Mouse (Mus musculus): Measurements from ENCODE around the gene Ctrb1. TPM values are rescaled to one million over a fixed set of nuclear protein-coding genes. Genes with fewer than 3 reads are reported as not detected.

The Ctrb1 gene
- total and polyA plus RNA-seq, 2 experiments from 2014 or later = 3.4 TPM; not detected in 1

GRCm38 (mm10) chr8:111731231-111731977 is 40.6 kb upstream of the Ctrb1 start:
- peak overlapping the region; percentile 88 for H3K9ac ChIP-seq (replicated peaks; ENCODE audit: low read depth, low read length)
- TF ChIP-seq EP300 (IDR thresholded peaks at IDR 0.05; ENCODE audit: low read depth) = no peak
- no peak for TF ChIP-seq CTCF (IDR thresholded peaks at IDR 0.05; ENCODE audit: low read depth)
- DNase-seq (ENCODE audit: low spot score) = no peak
- peak overlapping the region; percentile 92 for H3K4me2 ChIP-seq (ENCODE audit: low read depth, low read length)
- under 1% methylated on average over 36 of the region's 39 CpGs for WGBS
- H3K9me3 ChIP-seq (replicated peaks; ENCODE audit: control insufficient read depth, low read length) = no peaks in the 10 kb centered on the region
- no peaks in the 10 kb centered on the region for H3K27me3 ChIP-seq (ENCODE audit: control insufficient read depth, insufficient read depth, low read length)
- peak overlapping the region; percentile 88 for H3K4me3 ChIP-seq (ENCODE audit: low read depth, low read length)
- peaks cover 91% of the 10 kb centered on the region for H3K4me1 ChIP-seq (ENCODE audit: control insufficient read depth, insufficient read depth)
- no peaks in the 10 kb centered on the region for H3K36me3 ChIP-seq (replicated peaks; ENCODE audit: control insufficient read depth, insufficient read depth, low read length)
- peak overlapping the region; percentile 96 for H3K27ac ChIP-seq (ENCODE audit: low read depth)
- peak; percentile 16 for ATAC-seq (ENCODE audit: insufficient read depth, low read depth)

GRCm38 (mm10) chr8:111729233-111730170 is 38.7 kb upstream of the Ctrb1 start:
- Histone ChIP-seq H3K9me3 (replicated peaks; ENCODE audit: control insufficient read depth, low read length) (no peaks in the 10 kb centered on the region), H3K27me3 (ENCODE audit: control insufficient read depth, insufficient read depth, low read length) (no peaks in the 10 kb centered on the region), H3K9ac (replicated peaks; ENCODE audit: low read depth, low read length) (peak overlapping the region; percentile 88), H3K27ac (ENCODE audit: low read depth) (peak overlapping the region; percentile 96), H3K4me3 (ENCODE audit: low read depth, low read length) (peak overlapping the region; percentile 88), H3K36me3 (replicated peaks; ENCODE audit: control insufficient read depth, insufficient read depth, low read length) (no peaks in the 10 kb centered on the region), H3K4me1 (ENCODE audit: control insufficient read depth, insufficient read depth) (peaks cover 88% of the 10 kb centered on the region), H3K4me2 (ENCODE audit: low read depth, low read length) (peak overlapping the region; percentile 92)
- no peak for TF ChIP-seq EP300 (IDR thresholded peaks at IDR 0.05; ENCODE audit: low read depth)
- no peak for TF ChIP-seq CTCF (IDR thresholded peaks at IDR 0.05; ENCODE audit: low read depth)
- DNase-seq (ENCODE audit: low spot score) (peak; percentile 63), ATAC-seq (ENCODE audit: insufficient read depth, low read depth) (no peak; the same call in 1 of the 2 replicates)
- WGBS = 12% methylated on average over 7 of the region's 7 CpGs

- H3K4me2 ChIP-seq (ENCODE audit: low read depth, low read length) = no peak overlapping the region
- no peaks in the 10 kb centered on the region for H3K27me3 ChIP-seq (ENCODE audit: control insufficient read depth, insufficient read depth, low read length)
- no peak for ATAC-seq (ENCODE audit: insufficient read depth, low read depth)
- WGBS = 54% methylated on average over 5 of the region's 5 CpGs
- peaks cover 85% of the 10 kb centered on the region for H3K4me1 ChIP-seq (ENCODE audit: control insufficient read depth, insufficient read depth)
- H3K4me3 ChIP-seq (ENCODE audit: low read depth, low read length) = no peak overlapping the region
- TF ChIP-seq CTCF (IDR thresholded peaks at IDR 0.05; ENCODE audit: low read depth) = no peak
- TF ChIP-seq EP300 (IDR thresholded peaks at IDR 0.05; ENCODE audit: low read depth) = no peak
- no peaks in the 10 kb centered on the region for H3K36me3 ChIP-seq (replicated peaks; ENCODE audit: control insufficient read depth, insufficient read depth, low read length)
- no peak overlapping the region for H3K9ac ChIP-seq (replicated peaks; ENCODE audit: low read depth, low read length)
- DNase-seq (ENCODE audit: low spot score) = no peak
- H3K9me3 ChIP-seq (replicated peaks; ENCODE audit: control insufficient read depth, low read length) = no peaks in the 10 kb centered on the region
- H3K27ac ChIP-seq (ENCODE audit: low read depth) = peak overlapping the region; percentile 96
These were observed 37.7 kb upstream of the Ctrb1 start for GRCm38 (mm10) chr8:111728481-111728880.

- ATAC-seq (ENCODE audit: insufficient read depth, low read depth) (no peak), DNase-seq (ENCODE audit: low spot score) (no peak)
- WGBS = 64% methylated on average over 4 of the region's 4 CpGs
- H3K9me3 ChIP-seq (replicated peaks; ENCODE audit: control insufficient read depth, low read length) = no peaks in the 10 kb centered on the region
- H3K36me3 ChIP-seq (replicated peaks; ENCODE audit: control insufficient read depth, insufficient read depth, low read length) = no peaks in the 10 kb centered on the region
- H3K4me1 ChIP-seq (ENCODE audit: control insufficient read depth, insufficient read depth) = peaks cover 76% of the 10 kb centered on the region
- TF ChIP-seq CTCF (IDR thresholded peaks at IDR 0.05; ENCODE audit: low read depth) = no peak
- no peak for TF ChIP-seq EP300 (IDR thresholded peaks at IDR 0.05; ENCODE audit: low read depth)
- H3K27ac ChIP-seq (ENCODE audit: low read depth) = peak overlapping the region; percentile 96
- no peak overlapping the region for H3K9ac ChIP-seq (replicated peaks; ENCODE audit: low read depth, low read length)
- no peak overlapping the region for H3K4me2 ChIP-seq (ENCODE audit: low read depth, low read length)
- no peak overlapping the region for H3K4me3 ChIP-seq (ENCODE audit: low read depth, low read length)
- no peaks in the 10 kb centered on the region for H3K27me3 ChIP-seq (ENCODE audit: control insufficient read depth, insufficient read depth, low read length)
These were observed 36.7 kb upstream of the Ctrb1 start for GRCm38 (mm10) chr8:111727553-111727952.

- 14% methylated on average over 7 of the region's 7 CpGs for WGBS
- Histone ChIP-seq H3K27ac (ENCODE audit: low read depth) (peak overlapping the region; percentile 96), H3K9ac (replicated peaks; ENCODE audit: low read depth, low read length) (peak overlapping the region; percentile 25; the same call in 1 of the 2 replicates), H3K4me3 (ENCODE audit: low read depth, low read length) (no peak overlapping the region), H3K9me3 (replicated peaks; ENCODE audit: control insufficient read depth, low read length) (no peaks in the 10 kb centered on the region), H3K4me2 (ENCODE audit: low read depth, low read length) (peak overlapping the region; percentile 38), H3K4me1 (ENCODE audit: control insufficient read depth, insufficient read depth) (peaks cover 72% of the 10 kb centered on the region), H3K27me3 (ENCODE audit: control insufficient read depth, insufficient read depth, low read length) (no peaks in the 10 kb centered on the region), H3K36me3 (replicated peaks; ENCODE audit: control insufficient read depth, insufficient read depth, low read length) (0 out of 2 replicates have a peak, but pooled peaks cover under 1% of the 10 kb centered on the region)
- TF ChIP-seq EP300 (IDR thresholded peaks at IDR 0.05; ENCODE audit: low read depth) (peak; percentile 92), CTCF (IDR thresholded peaks at IDR 0.05; ENCODE audit: low read depth) (no peak)
- ATAC-seq (ENCODE audit: insufficient read depth, low read depth) = peak; percentile 96
- peak; percentile 95 for DNase-seq (ENCODE audit: low spot score)
These were observed 35.5 kb upstream of the Ctrb1 start for GRCm38 (mm10) chr8:111726102-111726900.

Data from heart, postnatal 0 days (tissue).